18 mouse cellular contexts compared by ENCODE assay signal in the genomic region with DNA sequence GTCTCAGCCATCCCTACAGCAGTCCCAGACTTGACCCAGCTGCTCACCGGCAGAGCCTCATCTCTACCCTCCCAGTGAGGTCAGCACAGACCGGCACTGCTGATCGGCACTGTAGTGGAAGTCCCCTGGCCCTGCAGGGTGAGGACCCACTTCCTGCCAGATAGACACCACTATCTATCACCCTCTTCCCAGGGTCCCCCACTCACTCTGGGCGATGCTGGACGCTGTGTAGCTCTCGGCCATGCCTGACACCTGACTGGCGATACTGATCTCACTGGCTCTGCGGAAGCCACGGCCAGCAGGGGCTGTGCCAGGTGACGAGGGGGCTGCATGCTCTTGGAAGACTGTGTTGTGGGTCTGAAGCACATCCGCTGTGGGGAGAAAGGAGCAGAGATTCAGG.
"Had no signal": no experiment of that assay in that cellular context is flagged by ENCODE, and none has a peak within 500 bp of the region (broad histone marks: within the 10 kb centered on the region; RNA-seq: fewer than 3 reads in every experiment).

No protein-coding gene starts in this region.

- H3K4me3 ChIP-seq: midbrain, embryonic 10.5 days; midbrain, embryonic 12.5 days; myocyte; neural tube, embryonic 13.5 days; neural tube, embryonic 15.5 days had no signal

- ATAC-seq: midbrain, embryonic 16.5 days had no signal

- H3K9ac ChIP-seq: lung, embryonic 14.5 days; midbrain, embryonic 12.5 days; neural tube, embryonic 13.5 days; neural tube, embryonic 15.5 days had no signal

- H3K4me1 ChIP-seq: midbrain, embryonic 10.5 days; midbrain, embryonic 12.5 days; neural tube, embryonic 13.5 days; neural tube, embryonic 15.5 days had no signal

- H3K9me3 ChIP-seq: midbrain, embryonic 10.5 days; midbrain, embryonic 12.5 days; neural tube, embryonic 13.5 days; neural tube, embryonic 15.5 days had no signal

- H3K4me2 ChIP-seq: lung, embryonic 14.5 days; midbrain, embryonic 12.5 days; neural tube, embryonic 13.5 days; neural tube, embryonic 15.5 days had no signal

- H3K27me3 ChIP-seq: midbrain, embryonic 12.5 days; neural tube, embryonic 13.5 days; neural tube, embryonic 15.5 days had no signal

- H3K27ac ChIP-seq: midbrain, embryonic 10.5 days; midbrain, embryonic 12.5 days; neural tube, embryonic 13.5 days; neural tube, embryonic 15.5 days had no signal

- DNase-seq: lung, adult 18-20 months; lung, embryonic 14.5 days; lung, postnatal 10 days; lung, postnatal 4 days; midbrain, embryonic 14.5 days; retina, postnatal 1 day; right cerebral cortex, adult 18-20 months; right cerebral cortex, postnatal 25 days; right cerebral cortex, postnatal 4 days; spleen, adult 18-20 months; thymus, adult 18-20 months; thymus, postnatal 14 days had no signal
